Mouse (Mus musculus) stomach, postnatal 0 days (tissue): ENCODE data around the gene Rgs7bp.

Experiments
- CTCF ChIP-seq: IDR thresholded peaks from 2 replicates; pipeline ENCODE4 v1.5.1; 2016; ENCODE audit warnings: antibody characterized with exemption, low read depth, mild to moderate bottlenecking, moderate library complexity
- EP300 ChIP-seq: optimal IDR thresholded peaks from 2 replicates; pipeline ENCODE3; 2016; ENCODE audit warnings: antibody characterized with exemption

DNA sequence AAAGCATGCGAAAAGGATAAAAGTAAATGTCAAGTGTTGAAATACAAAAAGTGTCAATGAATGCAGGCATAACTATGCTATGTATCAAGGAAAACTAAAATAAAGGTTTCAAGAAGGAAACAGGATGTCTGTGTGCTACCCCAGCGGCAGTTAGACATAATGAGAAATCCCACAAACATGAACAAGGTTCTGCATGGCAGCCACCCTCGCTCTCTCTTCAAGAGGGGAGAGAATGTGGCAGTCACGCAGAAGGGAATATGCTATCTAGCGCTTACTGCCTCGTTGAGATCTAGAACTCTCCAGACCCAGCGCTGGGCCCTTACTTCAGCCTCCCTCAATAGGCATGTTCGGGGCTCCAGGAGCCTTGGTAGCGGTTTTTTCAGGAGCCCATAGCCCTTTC is 38.2 kb downstream of the Rgs7bp start:
- TF ChIP-seq EP300 (no peak), CTCF (no peak)
